Mouse (Mus musculus): ENCODE measurements around the gene Gm281. TPM values are rescaled to one million over a fixed set of nuclear protein-coding genes. Genes with fewer than 3 reads are reported as not detected.
"Not testable (repeated sequence)": the region's sequence is repeated elsewhere in the genome, so short reads cannot be mapped to it uniquely, and the experiment has no call there.

Gene Gm281
- total and polyA plus RNA-seq, 3 experiments: 0.18 TPM; not detected in 2

GRCm38 (mm10) chr14:13960079-13960478 is 45.8 kb upstream of the Gm281 start:
- Histone ChIP-seq H3K4me3 (peak overlapping the region; percentile 87), H3K9ac (ENCODE audit: low read depth, low read length) (peak overlapping the region; percentile 57), H3K27me3 (ENCODE audit: control insufficient read depth, insufficient read depth, low read length) (no peaks in the 10 kb centered on the region), H3K79me2 (replicated peaks; ENCODE audit: control insufficient read depth, insufficient read depth, low read length) (peaks cover 8% of the 10 kb centered on the region), H3K36me3 (ENCODE audit: control insufficient read depth, insufficient read depth, low read length) (0 out of 2 replicates have a peak, but pooled peaks cover 2% of the 10 kb centered on the region), H3K27ac (peak overlapping the region; percentile 87; the same call in 1 of the 2 replicates), H3K4me1 (ENCODE audit: control insufficient read depth, insufficient read depth, low read length) (peaks cover 2% of the 10 kb centered on the region; the same call in 1 of the 2 replicates)
- 6% methylated on average over 9 of the region's 9 CpGs for WGBS
- TF ChIP-seq POLR2A (IDR thresholded peaks at IDR 0.05; ENCODE audit: insufficient read depth, low read depth, low read length) (no peak), CTCF (IDR thresholded peaks at IDR 0.05) (no peak), EP300 (IDR thresholded peaks at IDR 0.05; ENCODE audit: insufficient read depth, low read depth, low read length) (no peak)
- peak in 1 of 2 experiments; percentile 15 for DNase-seq
- intact Hi-C loops (cut with DNase I): loop anchor here (2.0 kb wide), 1 partner anchor 53 kb away; no protein-coding TSS in a partner anchor

GRCm38 (mm10) chr14:13952151-13952550 is 37.9 kb upstream of the Gm281 start:
- DNase-seq; H3K36me3 ChIP-seq (ENCODE audit: control insufficient read depth, insufficient read depth, low read length); H3K4me1 ChIP-seq (ENCODE audit: control insufficient read depth, insufficient read depth, low read length); H3K79me2 ChIP-seq (replicated peaks; ENCODE audit: control insufficient read depth, insufficient read depth, low read length); H3K9ac ChIP-seq (ENCODE audit: low read depth, low read length); H3K27me3 ChIP-seq (ENCODE audit: control insufficient read depth, insufficient read depth, low read length); H3K4me3 ChIP-seq; H3K27ac ChIP-seq; intact Hi-C loops (cut with DNase I): not testable (repeated sequence)
- 96% methylated on average over 3 of the region's 3 CpGs for WGBS

DNA sequence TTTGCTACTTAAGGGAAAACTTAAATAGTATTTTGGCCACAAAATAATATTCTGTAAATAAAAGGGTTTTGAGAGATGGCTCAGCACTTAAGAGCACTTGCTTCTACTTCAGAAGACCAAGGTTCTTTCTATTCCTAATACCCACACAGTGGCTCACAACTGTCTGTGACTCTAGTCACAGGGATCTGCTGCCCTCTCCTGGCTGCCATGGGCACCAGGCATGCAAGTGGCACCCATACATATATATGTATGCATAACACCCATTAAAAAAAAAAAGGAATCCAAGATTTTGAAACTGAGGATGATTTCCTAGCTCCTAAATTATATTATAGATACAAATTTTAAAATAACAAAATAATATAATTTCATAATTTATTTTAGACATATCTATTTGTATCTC is 36.1 kb upstream of the Gm281 start:
- Histone ChIP-seq H3K79me2 (replicated peaks; ENCODE audit: control insufficient read depth, insufficient read depth, low read length) (no peaks in the 10 kb centered on the region), H3K4me1 (ENCODE audit: control insufficient read depth, insufficient read depth, low read length) (no peaks in the 10 kb centered on the region), H3K36me3 (ENCODE audit: control insufficient read depth, insufficient read depth, low read length) (peaks cover 4% of the 10 kb centered on the region), H3K9ac (ENCODE audit: low read depth, low read length) (no peak overlapping the region), H3K27me3 (ENCODE audit: control insufficient read depth, insufficient read depth, low read length) (no peaks in the 10 kb centered on the region), H3K4me3 (no peak overlapping the region), H3K27ac (no peak overlapping the region)
- peak; percentile 68 for TF ChIP-seq CTCF (IDR thresholded peaks at IDR 0.05)
- TF ChIP-seq EP300 (IDR thresholded peaks at IDR 0.05; ENCODE audit: insufficient read depth, low read depth, low read length): no peak
- no peak for TF ChIP-seq POLR2A (IDR thresholded peaks at IDR 0.05; ENCODE audit: insufficient read depth, low read depth, low read length)
- intact Hi-C loops (cut with DNase I): no loop called here
- DNase-seq: peak; percentile 12 to 31

GRCm38 (mm10) chr14:13948345-13948744 is 34.1 kb upstream of the Gm281 start:
- Histone ChIP-seq H3K79me2 (replicated peaks; ENCODE audit: control insufficient read depth, insufficient read depth, low read length) (no peaks in the 10 kb centered on the region), H3K27me3 (ENCODE audit: control insufficient read depth, insufficient read depth, low read length) (no peaks in the 10 kb centered on the region), H3K4me3 (no peak overlapping the region), H3K27ac (no peak overlapping the region), H3K9ac (ENCODE audit: low read depth, low read length) (no peak overlapping the region), H3K36me3 (ENCODE audit: control insufficient read depth, insufficient read depth, low read length) (peaks cover 3% of the 10 kb centered on the region), H3K4me1 (ENCODE audit: control insufficient read depth, insufficient read depth, low read length) (no peaks in the 10 kb centered on the region)
- no peak for TF ChIP-seq POLR2A (IDR thresholded peaks at IDR 0.05; ENCODE audit: insufficient read depth, low read depth, low read length)
- no peak for TF ChIP-seq EP300 (IDR thresholded peaks at IDR 0.05; ENCODE audit: insufficient read depth, low read depth, low read length)
- TF ChIP-seq CTCF (IDR thresholded peaks at IDR 0.05): no peak
- DNase-seq: no peak
- intact Hi-C loops (cut with DNase I): no loop called here
- 93% methylated on average over 7 of the region's 7 CpGs for WGBS

DNA sequence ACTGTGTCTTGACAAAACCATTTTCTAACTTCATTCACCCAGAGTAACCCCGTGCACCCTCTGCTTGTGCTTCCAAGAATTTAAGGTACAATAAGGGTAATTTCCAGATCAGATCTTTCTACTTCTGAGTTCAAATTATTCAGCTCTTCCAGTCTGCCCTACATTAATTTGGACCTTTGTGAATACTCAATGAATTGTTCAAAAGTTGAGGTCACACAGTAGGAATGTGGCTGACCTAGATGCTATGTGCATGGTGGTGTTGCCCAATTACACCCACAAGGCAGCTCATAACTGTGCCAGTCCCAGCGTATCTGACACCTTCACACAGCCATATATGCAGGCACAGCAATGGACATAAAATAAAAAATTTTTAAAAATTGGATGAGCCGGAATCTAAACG is 30.4 kb upstream of the Gm281 start:
- H3K27ac ChIP-seq: no peak overlapping the region
- DNase-seq: no peak
- H3K4me3 ChIP-seq: no peak overlapping the region
- no peaks in the 10 kb centered on the region for H3K4me1 ChIP-seq (ENCODE audit: control insufficient read depth, insufficient read depth, low read length)
- intact Hi-C loops (cut with DNase I): no loop called here
- H3K79me2 ChIP-seq (replicated peaks; ENCODE audit: control insufficient read depth, insufficient read depth, low read length): no peaks in the 10 kb centered on the region
- no peak overlapping the region for H3K9ac ChIP-seq (ENCODE audit: low read depth, low read length)
- no peaks in the 10 kb centered on the region for H3K36me3 ChIP-seq (ENCODE audit: control insufficient read depth, insufficient read depth, low read length)
- no peaks in the 10 kb centered on the region for H3K27me3 ChIP-seq (ENCODE audit: control insufficient read depth, insufficient read depth, low read length)
- TF ChIP-seq EP300 (IDR thresholded peaks at IDR 0.05; ENCODE audit: insufficient read depth, low read depth, low read length) (no peak), POLR2A (IDR thresholded peaks at IDR 0.05; ENCODE audit: insufficient read depth, low read depth, low read length) (no peak), CTCF (IDR thresholded peaks at IDR 0.05) (no peak)
- WGBS: 94% methylated on average over 4 of the region's 4 CpGs

DNA sequence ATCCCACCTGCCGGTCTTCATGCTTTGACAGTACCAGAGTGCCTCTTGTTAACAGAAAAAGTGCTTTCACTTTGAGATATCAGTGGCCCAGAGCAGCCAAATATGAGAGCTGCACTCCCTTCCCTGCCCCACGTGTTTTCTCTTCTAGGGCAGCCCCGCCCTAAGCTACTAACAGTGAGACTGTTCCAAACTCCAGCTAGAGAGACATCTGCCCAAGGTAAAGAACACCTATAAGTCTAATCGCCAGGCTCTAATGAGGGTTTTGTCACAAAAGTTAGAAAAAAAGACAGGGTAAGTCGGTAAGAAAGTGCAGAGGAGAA is 19.7 kb upstream of the Gm281 start:
- Histone ChIP-seq H3K4me3 (no peak overlapping the region), H3K4me1 (ENCODE audit: control insufficient read depth, insufficient read depth, low read length) (no peaks in the 10 kb centered on the region), H3K36me3 (ENCODE audit: control insufficient read depth, insufficient read depth, low read length) (no peaks in the 10 kb centered on the region), H3K27me3 (ENCODE audit: control insufficient read depth, insufficient read depth, low read length) (no peaks in the 10 kb centered on the region), H3K79me2 (replicated peaks; ENCODE audit: control insufficient read depth, insufficient read depth, low read length) (no peaks in the 10 kb centered on the region), H3K27ac (no peak overlapping the region), H3K9ac (ENCODE audit: low read depth, low read length) (peak overlapping the region; percentile 36)
- intact Hi-C loops (cut with DNase I): no loop called here
- no peak for TF ChIP-seq CTCF (IDR thresholded peaks at IDR 0.05)
- no peak for DNase-seq
- 34% methylated on average over 5 of the region's 5 CpGs for WGBS

Measured in heart, adult 2 months (tissue).